Comparison of ENCODE assay signal across 9 mouse cellular contexts in genomic region chr11:95915006-95915710, GRCm38 (mm10). TPM values are rescaled to one million over a fixed set of nuclear protein-coding genes. Genes with fewer than 3 reads are reported as not detected.
DNase-seq lines count a peak whose midpoint lies in the region; ATAC-seq lines count a peak whose summit lies in the region.
"Had no signal": no experiment of that assay in that cellular context is flagged by ENCODE, and none has a peak within 500 bp of the region (broad histone marks: within the 10 kb centered on the region; RNA-seq: fewer than 3 reads in every experiment).

No protein-coding gene starts in this region.

- peak; percentile 14 for DNase-seq in adrenal gland, postnatal 10 days
- DNase-seq in adrenal gland, postnatal 25 days, result no peak
- peak; percentile 20 for DNase-seq in thymus, postnatal 4 days
- DNase-seq in thymus, postnatal 14 days, result no peak
- DNase-seq in limb, embryonic 11.5 days (ENCODE audit: low spot score), result peak; percentile 65
- peak; percentile 54 for DNase-seq in retina, embryonic 14.5 days (ENCODE audit: low spot score)
- no peak for DNase-seq in left cerebral cortex, adult 11 months (ENCODE audit: low spot score)
- no peak for DNase-seq in B cell, adult 2 months

- no peak overlapping the region for H3K4me3 ChIP-seq in limb, embryonic 11.5 days (ENCODE audit: low read depth, low read length)
- H3K4me3 ChIP-seq: erythroblast, embryonic 14.5 days had no signal

- H3K4me2 ChIP-seq in limb, embryonic 11.5 days (ENCODE audit: low read depth, severe bottlenecking), result peak overlapping the region; percentile 21; the same call in 1 of the 2 replicates

- no peaks in the 10 kb centered on the region for H3K9me3 ChIP-seq in limb, embryonic 11.5 days (ENCODE audit: control insufficient read depth, low read length)

- ATAC-seq in limb, embryonic 11.5 days (ENCODE audit: insufficient number of reproducible peaks, low FRiP score, low TSS enrichment, low read depth), result no peak

- H3K27ac ChIP-seq in limb, embryonic 11.5 days (replicated peaks; ENCODE audit: low read depth, low read length), result no peak overlapping the region

- WGBS in limb, embryonic 11.5 days, result 1% methylated on average over 28 of the region's 28 CpGs

- no peak overlapping the region for H3K9ac ChIP-seq in limb, embryonic 11.5 days (ENCODE audit: low read length)

- no peaks in the 10 kb centered on the region for H3K36me3 ChIP-seq in limb, embryonic 11.5 days (ENCODE audit: control insufficient read depth, insufficient read depth, low read length)

- peaks cover 59% of the 10 kb centered on the region for H3K27me3 ChIP-seq in limb, embryonic 11.5 days (ENCODE audit: control insufficient read depth, insufficient read depth, low read length)

- peaks cover 5% of the 10 kb centered on the region; the same call in 1 of the 2 replicates for H3K4me1 ChIP-seq in limb, embryonic 11.5 days (ENCODE audit: control insufficient read depth, insufficient read depth, low read length)

RNA-seq across cellular contexts. Expression of gene B4galnt2, which starts 0.5 kb away (rescaled TPM):
- not detected for total RNA-seq in adrenal gland, postnatal 10 days (2021)
- total RNA-seq in adrenal gland, postnatal 25 days (2021), result not detected in 2 replicates
- not detected in 2 replicates for polyA plus RNA-seq in limb, embryonic 11.5 days (2014; fragmentation: Nextera tagmentation; extraction: Ambion mirVana)
- polyA plus RNA-seq: erythroblast, embryonic 14.5 days had no signal

Comparison
In these comparisons a context has a peak if more than half of its experiments do, and no peak if none do; other contexts are left out.
1. DNase-seq: peak in adrenal gland, postnatal 10 days (single experiment), thymus, postnatal 4 days (single experiment), limb, embryonic 11.5 days (single experiment) and retina, embryonic 14.5 days (single experiment); none in adrenal gland, postnatal 25 days (single experiment), thymus, postnatal 14 days (single experiment), left cerebral cortex, adult 11 months (single experiment) and B cell, adult 2 months (0 of 2).